Mouse (Mus musculus) activated CD4-positive, CD25-positive, alpha-beta regulatory T cell, adult 4 months (primary cell): ENCODE data around the gene Vsig8. TPM values are rescaled to one million over a fixed set of nuclear protein-coding genes. Genes with fewer than 3 reads are reported as not detected.

ENCODE experiments used
- ATAC-seq: one replicate; pipeline ENCODE4 v1.8.0; 2017
- polyA plus RNA-seq, 2 experiments: library from polyadenylated mRNA; unstranded; fragments of 100-300 nt; shearing (Covaris generic); gene quantifications; one replicate each; pipeline ENCODE4 v1.2.1; 2017

Gene Vsig8
- polyA plus RNA-seq, 2 experiments from 2014 or later, result not detected

DNA sequence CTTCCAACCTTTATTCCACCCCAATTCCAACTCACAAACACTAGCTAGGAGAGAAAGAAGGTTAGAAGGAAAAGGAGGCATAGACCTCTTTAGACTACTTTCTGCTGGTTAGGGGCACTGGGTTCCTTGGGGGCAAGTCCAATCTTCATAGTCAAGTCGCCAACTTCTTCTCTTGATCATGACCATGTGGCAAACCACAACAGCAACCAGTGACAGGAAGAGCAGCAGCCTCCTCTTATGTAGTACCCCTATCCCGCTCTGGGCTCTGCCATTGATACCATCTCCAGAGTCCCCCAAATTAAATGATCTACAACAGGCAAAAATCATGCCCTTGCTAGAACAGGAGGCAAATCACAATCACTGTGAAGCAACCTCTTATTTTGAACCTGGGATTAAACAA, 38.2 kb downstream of the Vsig8 start:
- no peak for ATAC-seq

DNA sequence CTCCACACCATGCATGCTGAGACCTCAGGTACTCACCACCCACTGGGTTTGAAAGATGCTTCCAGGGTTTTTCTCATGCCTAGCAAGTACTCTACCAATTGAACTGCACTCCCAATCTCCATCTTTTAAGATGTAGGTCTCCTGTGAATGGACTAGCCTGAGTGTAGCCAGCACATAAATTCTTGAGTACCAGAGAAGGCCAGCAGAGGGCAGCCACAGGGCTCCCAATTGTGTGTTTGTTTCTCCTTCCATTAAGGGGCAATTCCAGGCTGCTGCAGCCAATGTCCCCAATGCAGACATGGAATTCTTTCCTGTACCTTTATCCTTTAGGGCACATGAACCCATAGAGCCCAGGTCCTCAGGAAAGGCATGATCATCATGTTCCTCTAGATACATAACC, 38.8 kb downstream of the Vsig8 start:
- ATAC-seq, result no peak

DNA sequence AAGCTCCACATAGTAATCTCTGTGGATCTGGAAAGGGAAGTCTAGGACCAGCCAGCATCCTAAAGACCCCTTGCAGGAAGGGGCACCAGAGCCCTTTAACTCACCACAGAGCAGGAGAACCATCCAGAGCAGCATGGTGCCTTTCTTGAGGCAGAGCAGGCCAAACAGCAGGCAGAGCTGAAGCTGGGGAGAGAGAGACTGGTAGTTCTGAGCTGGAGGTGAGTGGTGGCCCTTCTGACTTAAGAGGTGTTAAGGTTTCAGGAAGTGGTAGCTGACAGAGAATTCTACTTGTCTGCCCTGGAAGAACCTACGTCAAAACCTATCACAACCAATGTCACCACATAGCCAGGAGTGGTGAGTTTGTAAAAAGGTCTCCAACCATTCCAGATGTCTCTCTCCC, 46.6 kb downstream of the Vsig8 start, which contains the start of gene Fcrl6:
TSS of gene Fcrl6 (minus strand) at position 226 of the 400 bp plus-strand sequence.
- ATAC-seq, result no peak

DNA sequence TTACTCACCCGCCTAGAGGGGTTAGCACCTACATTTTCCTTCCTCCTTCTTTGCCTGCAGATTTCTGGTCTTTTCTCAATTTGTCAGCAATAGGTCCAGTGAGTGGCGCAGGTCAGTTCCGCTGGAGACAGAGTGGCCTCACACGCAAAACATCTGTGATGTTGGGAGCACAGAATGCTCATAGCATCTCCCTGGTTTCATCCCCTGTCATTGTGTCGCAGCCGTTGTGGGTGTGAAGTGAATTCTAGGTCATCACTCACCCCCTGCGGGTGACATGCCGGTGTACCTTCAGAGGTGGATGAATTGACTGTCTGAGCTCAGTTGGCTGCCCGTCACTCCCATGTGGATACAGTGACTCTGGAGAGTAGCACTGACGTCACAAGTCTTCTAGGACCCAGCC, 55.6 kb downstream of the Vsig8 start:
- no peak for ATAC-seq

DNA sequence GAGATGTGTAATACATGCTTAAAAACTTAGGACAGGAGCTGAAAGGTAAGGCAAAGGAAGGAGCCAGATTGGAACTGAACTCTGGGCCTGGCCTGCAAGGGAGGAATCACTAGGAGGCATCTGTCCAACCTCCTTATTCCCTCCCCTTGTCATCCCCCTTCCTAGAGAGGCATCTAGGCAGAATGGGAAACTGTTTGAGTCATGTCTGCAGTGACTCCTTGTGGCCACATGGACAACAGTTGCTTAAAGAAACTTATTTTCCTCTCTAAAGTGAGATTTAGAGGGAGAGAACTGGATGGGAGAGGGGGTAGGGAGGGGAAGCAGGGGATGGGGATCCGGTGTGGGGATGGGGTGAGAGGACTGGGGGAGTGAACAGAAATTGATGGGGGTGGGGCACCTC, 57.0 kb downstream of the Vsig8 start:
- no peak for ATAC-seq

Other genes with a start within 250 kb of the Vsig8 start
- under 1 TPM in 1 of 2 experiments, not detected in 1; 0.08 TPM for gene Kcnj9, start 226.6 kb upstream of the Vsig8 start, polyA plus RNA-seq
- gene Kcnj10, start 214.7 kb upstream of the Vsig8 start, polyA plus RNA-seq, result under 1 TPM in 1 of 2 experiments, not detected in 1; 0.15 TPM
- 1 to 10 TPM; 5.6 to 7.3 TPM for gene Pigm, start 179.4 kb upstream of the Vsig8 start, polyA plus RNA-seq
- under 1 TPM in 1 of 2 experiments, not detected in 1; 0.25 TPM for gene Slamf9, start 80.6 kb upstream of the Vsig8 start, polyA plus RNA-seq
- gene Igsf9, start 74.2 kb upstream of the Vsig8 start, polyA plus RNA-seq, result not detected
- 100 to 1,000 TPM; 319 to 387 TPM for gene Tagln2, start 55.9 kb upstream of the Vsig8 start, polyA plus RNA-seq
- under 1 TPM; 0.09 to 0.75 TPM for gene Cfap45, start 35.1 kb upstream of the Vsig8 start, polyA plus RNA-seq
- gene Slamf8, start 34.6 kb downstream of the Vsig8 start, polyA plus RNA-seq, result under 1 TPM in 1 of 2 experiments, not detected in 1; 0.29 TPM
- gene Fcrl6, start 46.6 kb downstream of the Vsig8 start, polyA plus RNA-seq, result not detected
- gene Dusp23, start 77.0 kb downstream of the Vsig8 start, polyA plus RNA-seq, result 1 to 10 TPM; 5.3 to 5.7 TPM
- not detected for gene Crp, start 142.1 kb downstream of the Vsig8 start, polyA plus RNA-seq